Mouse (Mus musculus) midbrain, embryonic 16.5 days (tissue): ENCODE measurements around the gene Slc22a18. TPM values are rescaled to one million over a fixed set of nuclear protein-coding genes. Genes with fewer than 3 reads are reported as not detected.
A peak's percentile ranks its signal among the peaks of the same experiment; 100 is the strongest.

Experiments used
- ATAC-seq: fragments of 200-750 bp; cut with Nextera tagmentation; 2 replicates; pipeline ENCODE4 v1.8.0; 2017; ENCODE audit warnings: moderate TSS enrichment
- H3K27ac ChIP-seq: fragments of 300-500 bp; sonication (generic); 2 replicates; pipeline ENCODE4 v1.5.1; 2014; ENCODE audit warnings: mild to moderate bottlenecking, low read length, mixed read lengths
- H3K27me3 ChIP-seq: fragments of 300-500 bp; sonication (generic); 2 replicates; pipeline ENCODE4 v1.6.1; 2014; ENCODE audit warnings: low read depth, low read length, mixed read lengths; ENCODE audit not compliant: control insufficient read depth, insufficient read depth
- H3K36me3 ChIP-seq: fragments of 300-500 bp; sonication (generic); 2 replicates; pipeline ENCODE4 v1.6.1; 2014; ENCODE audit warnings: mild to moderate bottlenecking, low read length, moderate library complexity, mixed read lengths; ENCODE audit not compliant: control insufficient read depth, insufficient read depth
- H3K4me1 ChIP-seq: fragments of 300-500 bp; sonication (generic); 2 replicates; pipeline ENCODE4 v1.6.1; 2014; ENCODE audit warnings: mild to moderate bottlenecking, low read length, mixed read lengths; ENCODE audit not compliant: control insufficient read depth, insufficient read depth
- H3K4me2 ChIP-seq: fragments of 300-500 bp; sonication (generic); 2 replicates; pipeline ENCODE4 v1.6.1; 2014; ENCODE audit warnings: mild to moderate bottlenecking, low read length, mixed read lengths
- H3K4me3 ChIP-seq: fragments of 300-500 bp; sonication (generic); 2 replicates; pipeline ENCODE4 v1.5.1; 2014; ENCODE audit warnings: low read depth, mild to moderate bottlenecking, low read length, moderate library complexity, mixed read lengths
- H3K9ac ChIP-seq: fragments of 300-500 bp; sonication (generic); 2 replicates; pipeline ENCODE4 v1.6.1; 2014; ENCODE audit warnings: low read depth, low read length, mixed read lengths
- H3K9me3 ChIP-seq: fragments of 300-500 bp; sonication (generic); replicated peaks from 2 replicates; pipeline ENCODE4 v1.6.1; 2014; ENCODE audit warnings: mild to moderate bottlenecking, low read length, mixed read lengths; ENCODE audit not compliant: control insufficient read depth, poor library complexity, severe bottlenecking
- WGBS: fragments of 180-500 bp; shearing (Covaris S2); extraction: QIAGEN DNeasy Blood & Tissue Kit; methylation state at CpG from one replicate; pipeline ENCODE4 v1.1.7; 2014; 5-methylcytosine and 5-hydroxymethylcytosine counted together
- polyA plus RNA-seq: library from polyadenylated mRNA; unstranded; fragments of >200 nt; fragmentation: Nextera tagmentation; extraction: Ambion mirVana; gene quantifications from 2 replicates; pipeline ENCODE4 v1.2.1, GENCODE M21; 2015

Slc22a18 gene
- polyA plus RNA-seq = 0.55 and 1.1 TPM in 2 replicates

- H3K27me3 ChIP-seq = no peaks in the 10 kb centered on the region
- no peak within 1 kb of the TSS for H3K9ac ChIP-seq
- no peak within 1 kb of the TSS for H3K27ac ChIP-seq
- no peaks in the 10 kb centered on the region for H3K9me3 ChIP-seq
- no peak for ATAC-seq
- no peaks in the 10 kb centered on the region for H3K4me1 ChIP-seq
- H3K4me3 ChIP-seq = no peak within 1 kb of the TSS
- H3K36me3 ChIP-seq = no peaks in the 10 kb centered on the region
- H3K4me2 ChIP-seq = no peak within 1 kb of the TSS
- WGBS = 52% methylated on average over 4 of the region's 4 CpGs
These were observed at the start of gene Slc22a18 for GRCm38 (mm10) chr7:143473347-143474101. Slc22a18 (plus strand) TSS chr7:143473736.

DNA sequence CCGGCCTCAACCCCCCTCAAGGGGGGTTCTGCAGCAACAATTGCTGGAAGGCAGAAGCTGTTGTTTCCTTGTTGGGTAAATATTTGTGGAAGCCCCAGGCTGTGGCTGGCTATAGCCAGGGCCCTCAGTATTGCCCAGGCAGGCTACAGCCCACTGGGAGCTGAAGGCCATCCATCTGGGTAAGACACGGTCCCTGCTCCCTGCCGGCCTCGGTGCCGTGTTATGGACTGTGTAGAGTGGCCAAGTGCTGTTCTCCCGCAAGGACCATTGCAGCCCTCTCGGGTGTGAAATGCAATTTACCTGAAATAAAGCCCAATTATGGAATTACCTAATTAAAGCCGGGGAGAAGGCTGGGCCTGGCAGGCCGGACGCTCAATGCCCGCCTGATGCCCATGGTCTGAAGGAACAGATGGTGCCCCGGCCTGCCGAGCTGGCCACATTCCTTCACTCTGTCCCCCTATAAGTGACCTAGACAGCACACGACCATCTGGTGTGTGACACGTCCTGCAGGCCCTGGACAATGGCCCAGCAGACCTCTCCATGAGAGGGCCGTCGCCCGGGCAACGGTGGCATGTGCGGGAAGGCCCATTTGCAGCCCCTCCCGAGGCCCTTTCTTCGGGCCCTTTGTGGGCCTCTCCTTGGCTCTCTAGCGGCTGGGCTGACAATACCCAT lies 45.3 kb upstream of the Slc22a18 start:
- peak; percentile 78 for ATAC-seq
- Histone ChIP-seq H3K9ac (no peak overlapping the region), H3K36me3 (no peaks in the 10 kb centered on the region), H3K27ac (no peak overlapping the region), H3K9me3 (no peaks in the 10 kb centered on the region), H3K27me3 (no peaks in the 10 kb centered on the region), H3K4me2 (no peak overlapping the region), H3K4me1 (peaks cover 5% of the 10 kb centered on the region; the same call in 1 of the 2 replicates), H3K4me3 (no peak overlapping the region)
- 17% methylated on average over 23 of the region's 23 CpGs for WGBS

DNA sequence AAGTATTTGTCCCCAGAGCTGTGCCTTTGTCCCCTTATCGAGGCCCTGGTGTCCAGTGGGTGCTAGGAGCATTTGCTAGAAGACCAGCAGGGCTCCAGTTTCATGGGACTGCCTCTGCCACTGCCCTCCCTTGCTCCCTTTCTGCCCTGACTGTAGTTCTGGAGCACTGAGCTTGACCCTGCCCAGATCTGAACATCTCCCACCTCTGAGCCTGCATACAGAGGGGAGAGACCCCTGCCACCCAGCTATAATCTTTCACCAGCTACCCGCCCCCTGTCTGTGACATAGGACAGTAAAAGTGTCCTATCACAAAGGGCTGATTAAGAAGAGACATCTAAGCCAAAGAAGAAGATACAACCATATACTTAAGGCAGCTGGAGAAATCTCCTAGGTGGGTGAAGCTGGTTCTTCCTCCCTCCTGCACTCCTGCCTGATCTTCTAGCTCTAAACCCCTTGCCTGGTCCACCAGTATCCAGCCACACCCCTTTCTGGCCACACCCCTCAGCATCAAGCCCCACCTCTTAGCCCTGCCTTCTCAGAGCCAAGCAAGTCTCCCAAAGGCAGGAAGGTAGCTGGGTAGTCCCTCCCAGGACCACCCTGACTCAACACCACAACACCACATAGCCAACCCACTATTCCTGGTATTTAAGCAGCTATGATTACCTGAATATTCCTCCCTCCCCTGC lies 44.6 kb upstream of the Slc22a18 start:
- Histone ChIP-seq H3K9ac (no peak overlapping the region), H3K4me2 (no peak overlapping the region), H3K27me3 (no peaks in the 10 kb centered on the region), H3K36me3 (no peaks in the 10 kb centered on the region), H3K27ac (no peak overlapping the region), H3K4me1 (peaks cover 5% of the 10 kb centered on the region; the same call in 1 of the 2 replicates), H3K9me3 (no peaks in the 10 kb centered on the region), H3K4me3 (no peak overlapping the region)
- 19% methylated on average over 2 of the region's 2 CpGs for WGBS
- 0 out of 2 replicates have a peak, but pooled peaks have one; percentile 22 for ATAC-seq

DNA sequence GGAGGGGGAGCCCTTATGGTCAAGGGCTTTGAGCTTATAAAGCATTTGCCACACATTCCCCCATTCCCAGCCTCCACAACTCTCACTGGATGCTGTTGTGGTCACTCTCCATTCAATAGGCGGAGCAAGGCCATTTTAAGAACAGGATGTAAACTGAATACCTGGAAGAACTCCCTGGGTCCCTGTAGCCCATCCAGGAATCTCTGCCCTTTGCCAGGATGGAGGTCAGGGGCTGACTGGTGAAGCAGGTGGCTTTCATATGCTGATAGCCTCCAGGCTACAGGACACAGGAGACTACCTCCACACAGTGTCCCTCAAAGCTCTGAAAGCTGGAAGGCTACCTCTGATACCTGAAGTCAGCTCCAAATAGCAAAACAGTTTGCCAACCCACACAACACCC lies 40.9 kb upstream of the Slc22a18 start:
- ATAC-seq = no peak
- H3K4me3 ChIP-seq = no peak overlapping the region
- WGBS = 90% methylated on average over 1 of the region's 1 CpGs
- H3K9ac ChIP-seq = no peak overlapping the region
- no peak overlapping the region for H3K27ac ChIP-seq
- H3K27me3 ChIP-seq = no peaks in the 10 kb centered on the region
- no peak overlapping the region for H3K4me2 ChIP-seq
- H3K9me3 ChIP-seq = no peaks in the 10 kb centered on the region
- no peaks in the 10 kb centered on the region for H3K36me3 ChIP-seq
- peaks cover 7% of the 10 kb centered on the region for H3K4me1 ChIP-seq

DNA sequence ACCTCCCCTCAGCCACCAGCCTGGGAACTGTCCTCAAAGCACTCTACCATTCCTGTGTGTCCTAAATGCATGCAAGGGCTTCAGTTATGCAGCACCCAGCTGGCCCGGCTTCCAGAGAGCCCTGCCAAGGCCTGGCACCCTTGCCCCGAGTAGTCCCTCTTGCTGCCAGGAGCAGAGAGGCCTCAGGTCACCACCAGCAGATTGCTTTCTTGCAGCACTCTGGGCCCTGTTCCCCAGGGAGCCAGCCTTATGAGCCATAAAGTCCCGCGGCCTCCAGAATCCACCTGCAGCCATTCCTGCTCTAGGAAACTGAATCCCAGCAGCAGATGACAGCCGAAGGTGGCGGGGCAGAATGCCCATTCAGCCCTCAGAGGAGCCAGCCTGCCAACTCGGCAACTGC lies 40.2 kb upstream of the Slc22a18 start:
- Histone ChIP-seq H3K27ac (no peak overlapping the region), H3K36me3 (no peaks in the 10 kb centered on the region), H3K9me3 (no peaks in the 10 kb centered on the region), H3K4me2 (no peak overlapping the region), H3K27me3 (no peaks in the 10 kb centered on the region), H3K9ac (no peak overlapping the region), H3K4me1 (peaks cover 9% of the 10 kb centered on the region), H3K4me3 (no peak overlapping the region)
- whole genome bisulfite sequencing = 47% methylated on average over 7 of the region's 7 CpGs
- ATAC-seq = no peak

GRCm38 (mm10) chr7:143437231-143437893 lies 36.2 kb upstream of the Slc22a18 start:
- Histone ChIP-seq H3K36me3 (no peaks in the 10 kb centered on the region), H3K4me1 (peaks cover 8% of the 10 kb centered on the region), H3K27ac (peak overlapping the region; percentile 33), H3K9me3 (no peaks in the 10 kb centered on the region), H3K9ac (peak overlapping the region; percentile 78), H3K27me3 (no peaks in the 10 kb centered on the region), H3K4me2 (peak overlapping the region; percentile 93), H3K4me3 (peak overlapping the region; percentile 48)
- WGBS = 17% methylated on average over 16 of the region's 18 CpGs
- peak; percentile 49 for ATAC-seq

DNA sequence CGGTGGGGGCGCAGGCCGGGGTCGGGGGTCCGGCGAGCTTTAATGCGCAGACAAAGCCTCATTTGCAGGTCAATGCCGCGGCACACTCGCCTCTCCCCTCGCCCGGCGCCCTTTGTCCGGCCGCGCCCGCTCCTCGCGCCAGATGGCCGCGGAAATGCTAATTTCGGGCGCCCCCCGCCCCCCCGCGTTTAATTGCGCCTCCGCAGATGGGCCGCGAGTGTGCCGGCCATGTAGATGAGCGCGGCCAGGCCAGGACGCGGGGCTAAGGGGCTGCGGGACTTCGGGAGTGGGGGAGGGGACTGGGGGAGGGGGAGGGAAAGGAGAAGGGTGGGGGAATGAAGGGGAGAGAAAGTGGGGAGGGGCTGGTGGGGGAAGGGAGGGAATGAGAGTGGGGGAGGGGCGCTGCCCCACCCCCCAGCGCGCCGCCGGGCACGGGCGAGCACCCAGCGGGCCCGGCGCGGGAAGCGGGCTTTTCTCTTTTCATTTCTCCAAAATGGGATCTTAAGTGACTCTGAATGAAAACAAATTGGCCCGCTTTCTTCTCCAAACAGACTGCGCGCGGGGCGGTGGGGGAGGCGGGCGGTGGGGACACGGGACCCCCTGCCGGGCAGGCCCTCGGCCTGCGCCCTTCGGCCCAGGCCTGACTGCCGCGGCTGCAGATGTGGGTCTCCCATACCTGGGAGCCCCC lies 35.5 kb upstream of the Slc22a18 start:
- Histone ChIP-seq H3K4me3 (peak overlapping the region; percentile 48), H3K4me2 (peak overlapping the region; percentile 93), H3K36me3 (no peaks in the 10 kb centered on the region), H3K4me1 (peaks cover 8% of the 10 kb centered on the region), H3K27me3 (no peaks in the 10 kb centered on the region), H3K9ac (peak overlapping the region; percentile 78), H3K9me3 (no peaks in the 10 kb centered on the region), H3K27ac (peak overlapping the region; percentile 33)
- WGBS = under 1% methylated on average over 46 of the region's 63 CpGs
- ATAC-seq = peak; percentile 52; the same call in 1 of the 2 replicates

GRCm38 (mm10) chr7:143438965-143439364 lies 34.6 kb upstream of the Slc22a18 start:
- Histone ChIP-seq H3K9ac (no peak overlapping the region), H3K27me3 (no peaks in the 10 kb centered on the region), H3K36me3 (no peaks in the 10 kb centered on the region), H3K9me3 (no peaks in the 10 kb centered on the region), H3K4me2 (peak overlapping the region; percentile 93), H3K4me1 (peaks cover 8% of the 10 kb centered on the region), H3K4me3 (no peak overlapping the region), H3K27ac (no peak overlapping the region)
- 70% methylated on average over 1 of the region's 1 CpGs for WGBS
- ATAC-seq = no peak
